Comparison of ENCODE assay signal across 9 mouse cellular contexts in genomic region chr2:43902403-43902973, GRCm38 (mm10).
A peak's percentile ranks its signal among the peaks of the same experiment; 100 is the strongest.
DNase-seq lines count a peak whose midpoint lies in the region; ATAC-seq and TF ChIP-seq lines count a peak whose summit lies in the region.
"Had no signal": no experiment of that assay in that cellular context is flagged by ENCODE, and none has a peak within 500 bp of the region (broad histone marks: within the 10 kb centered on the region; RNA-seq: fewer than 3 reads in every experiment).

No protein-coding gene starts in this region.

- no peaks in the 10 kb centered on the region for H3K4me1 ChIP-seq in ES-E14 (ENCODE audit: control insufficient read depth in 2 of 2, insufficient read depth in 2 of 2, low read length in 2 of 2, poor library complexity in 1 of 2)
- H3K4me1 ChIP-seq in forebrain, embryonic 16.5 days (replicated peaks; ENCODE audit: control insufficient read depth, insufficient read depth, low read length) = no peaks in the 10 kb centered on the region; the same call in 1 of the 2 replicates
- no peaks in the 10 kb centered on the region for H3K4me1 ChIP-seq in lung, embryonic 16.5 days (replicated peaks; ENCODE audit: control insufficient read depth, insufficient read depth, low read length)
- H3K4me1 ChIP-seq: limb, embryonic 15.5 days had no signal

- no peak overlapping the region for H3K9ac ChIP-seq in ES-E14 (ENCODE audit: insufficient read depth, low read depth, low read length, poor library complexity, severe bottlenecking)
- no peak overlapping the region for H3K9ac ChIP-seq in forebrain, embryonic 16.5 days (replicated peaks; ENCODE audit: low read depth, low read length)
- H3K9ac ChIP-seq in lung, embryonic 16.5 days (ENCODE audit: low read length) = no peak overlapping the region
- H3K9ac ChIP-seq: limb, embryonic 15.5 days had no signal

- H3K4me3 ChIP-seq in ES-E14 (ENCODE audit: insufficient read depth in 1 of 2, low read depth in 1 of 2, low read length in 2 of 2, poor library complexity in 1 of 2, severe bottlenecking in 1 of 2) = no peak overlapping the region
- H3K4me3 ChIP-seq in forebrain, embryonic 16.5 days (replicated peaks; ENCODE audit: low read length) = no peak overlapping the region
- H3K4me3 ChIP-seq in lung, embryonic 16.5 days (ENCODE audit: low read length) = no peak overlapping the region
- H3K4me3 ChIP-seq: limb, embryonic 15.5 days had no signal

- H3K4me2 ChIP-seq in forebrain, embryonic 16.5 days (ENCODE audit: low read length) = no peak overlapping the region
- H3K4me2 ChIP-seq in lung, embryonic 16.5 days (ENCODE audit: low read depth, low read length) = no peak overlapping the region
- H3K4me2 ChIP-seq: limb, embryonic 15.5 days had no signal

- no peaks in the 10 kb centered on the region for H3K27me3 ChIP-seq in forebrain, embryonic 16.5 days (replicated peaks; ENCODE audit: control insufficient read depth, insufficient read depth, low read length)
- no peaks in the 10 kb centered on the region for H3K27me3 ChIP-seq in lung, embryonic 16.5 days (ENCODE audit: control insufficient read depth, insufficient read depth, low read depth, low read length)
- H3K27me3 ChIP-seq: limb, embryonic 15.5 days had no signal

- H3K9me3 ChIP-seq in ES-E14 (ENCODE audit: control insufficient read depth, insufficient read depth, low read depth, low read length) = no peaks in the 10 kb centered on the region
- H3K9me3 ChIP-seq in forebrain, embryonic 16.5 days (ENCODE audit: control insufficient read depth, low read length) = no peaks in the 10 kb centered on the region
- H3K9me3 ChIP-seq in lung, embryonic 16.5 days (ENCODE audit: control insufficient read depth, low read length) = no peaks in the 10 kb centered on the region
- H3K9me3 ChIP-seq: limb, embryonic 15.5 days had no signal

- H3K36me3 ChIP-seq in ES-E14 (ENCODE audit: control insufficient read depth, insufficient read depth, low read length, poor library complexity, severe bottlenecking) = no peaks in the 10 kb centered on the region
- H3K36me3 ChIP-seq in forebrain, embryonic 16.5 days (ENCODE audit: control insufficient read depth, insufficient read depth) = no peaks in the 10 kb centered on the region
- no peaks in the 10 kb centered on the region for H3K36me3 ChIP-seq in lung, embryonic 16.5 days (ENCODE audit: control insufficient read depth, insufficient read depth, low read length)
- H3K36me3 ChIP-seq: limb, embryonic 15.5 days had no signal

- ATAC-seq in cerebellum, adult (ENCODE audit: insufficient number of reproducible peaks, low FRiP score, low TSS enrichment) = peak; percentile 89
- peak; percentile 96 for ATAC-seq in forebrain, embryonic 16.5 days
- ATAC-seq in hematopoietic stem cell, adult 5-6 weeks (replicated peaks in 1 of 2; ENCODE audit: insufficient read depth in 1 of 2, low FRiP score in 2 of 2, low TSS enrichment in 1 of 2, low read depth in 1 of 2, poor library complexity in 2 of 2, severe bottlenecking in 2 of 2) = peak; percentile 89 to 91
- ATAC-seq in lung, embryonic 16.5 days (ENCODE audit: low read depth) = peak; percentile 70

- WGBS in forebrain, embryonic 16.5 days = 16% methylated on average over 7 of the region's 7 CpGs
- 16% methylated on average over 7 of the region's 7 CpGs for WGBS in lung, embryonic 16.5 days

- DNase-seq in ES-E14 (ENCODE audit: low read depth, low spot score) = peak; percentile 56
- peak; percentile 65 to 89 for DNase-seq in layer of hippocampus, adult 18-20 months (ENCODE audit: low spot score in 2 of 2)
- DNase-seq in ovary, postnatal 36 days (ENCODE audit: low spot score) = peak; percentile 70
- peak; percentile 25 to 66 for DNase-seq in thymus, postnatal 10 days (ENCODE audit: low spot score in 2 of 2)

- in situ Hi-C loops in ES-E14 (cut with MboI; ENCODE audit: low sequenced_read_pairs in 2 of 2, unreplicated experiment in 2 of 2) = loop anchor here in 1 of 2 experiments (10.0 kb wide), 1 partner anchor 178 kb away; no protein-coding TSS in a partner anchor

- no peak overlapping the region for H3K27ac ChIP-seq in ES-E14 (ENCODE audit: insufficient read depth, low read depth, low read length, poor library complexity, severe bottlenecking)
- no peak overlapping the region for H3K27ac ChIP-seq in forebrain, embryonic 16.5 days (ENCODE audit: low read length)
- H3K27ac ChIP-seq in lung, embryonic 16.5 days (ENCODE audit: low read length) = no peak overlapping the region
- H3K27ac ChIP-seq: limb, embryonic 15.5 days had no signal

TF ChIP-seq in ES-E14, 5 proteins besides CTCF, POLR2A, EP300 and RAD21:
- TF ChIP-seq MAFK (IDR thresholded peaks at IDR 0.05; ENCODE audit: insufficient read depth, low read depth, low read length) = peak; percentile 77
- no peak for TF ChIP-seq ZNF384 (IDR thresholded peaks at IDR 0.05; ENCODE audit: low read depth, low read length)
- TF ChIP-seq CHD2 (IDR thresholded peaks at IDR 0.05; ENCODE audit: low read depth, low read length) = no peak
- peak; percentile 62; the same call in 1 of the 2 replicates for TF ChIP-seq ZC3H11A (IDR thresholded peaks at IDR 0.05; ENCODE audit: borderline replicate concordance, low read depth, low read length)
